Mouse (Mus musculus) urinary bladder, postnatal 36 days (tissue): ENCODE data around the gene Ccl17.

Source experiments
- DNase-seq, 2 experiments: peaks; one replicate each; pipeline ENCODE4 v3.0.0; 2022; ENCODE audit warnings: low spot score in 2 of 2, mixed read lengths in 1 of 2

The Ccl17 gene

GRCm38 (mm10) chr8:94789256-94789955, 20.8 kb upstream of the Ccl17 start:
- no peak for DNase-seq

- no peak for DNase-seq
These were observed 15.9 kb upstream of the Ccl17 start for GRCm38 (mm10) chr8:94794368-94794767.

GRCm38 (mm10) chr8:94794782-94795181, 15.5 kb upstream of the Ccl17 start:
- no peak for DNase-seq

GRCm38 (mm10) chr8:94800278-94800968, 9.8 kb upstream of the Ccl17 start:
- DNase-seq, result no peak

GRCm38 (mm10) chr8:94801293-94802095, 8.8 kb upstream of the Ccl17 start:
- DNase-seq, result no peak

GRCm38 (mm10) chr8:94802375-94802774, 7.9 kb upstream of the Ccl17 start:
- no peak for DNase-seq

GRCm38 (mm10) chr8:94803551-94803950, 6.7 kb upstream of the Ccl17 start:
- no peak for DNase-seq

- DNase-seq, result no peak
These were observed 5.5 kb upstream of the Ccl17 start for GRCm38 (mm10) chr8:94804546-94805340.

- DNase-seq, result no peak
These were observed 4.4 kb upstream of the Ccl17 start for GRCm38 (mm10) chr8:94805811-94806210.

- peak in 1 of 2 experiments; percentile 20 for DNase-seq
These were observed 2.7 kb upstream of the Ccl17 start for GRCm38 (mm10) chr8:94807506-94807905.

GRCm38 (mm10) chr8:94808372-94808771, 1.9 kb upstream of the Ccl17 start:
- DNase-seq, result no peak

GRCm38 (mm10) chr8:94810855-94811254, 602 bp downstream of the Ccl17 start:
- no peak for DNase-seq

GRCm38 (mm10) chr8:94811654-94812053, 1.4 kb downstream of the Ccl17 start:
- no peak for DNase-seq

- peak; percentile 82 to 83 for DNase-seq
These were observed 2.4 kb downstream of the Ccl17 start for GRCm38 (mm10) chr8:94812645-94813098.

- no peak for DNase-seq
These were observed 4.3 kb downstream of the Ccl17 start for GRCm38 (mm10) chr8:94814556-94814955.

GRCm38 (mm10) chr8:94817933-94818332, 7.7 kb downstream of the Ccl17 start:
- no peak for DNase-seq

- no peak for DNase-seq
These were observed 9.5 kb downstream of the Ccl17 start for GRCm38 (mm10) chr8:94819671-94820179.

GRCm38 (mm10) chr8:94820553-94820952, 10.3 kb downstream of the Ccl17 start:
- DNase-seq, result no peak

- no peak for DNase-seq
These were observed 11.1 kb downstream of the Ccl17 start for GRCm38 (mm10) chr8:94821381-94821780.

- DNase-seq, result peak; percentile 39 to 52
These were observed 12.6 kb downstream of the Ccl17 start for GRCm38 (mm10) chr8:94822637-94823560.
